Mouse (Mus musculus): ENCODE data around the gene Atp4b.
A peak's percentile ranks its signal among the peaks of the same experiment; 100 is the strongest.
"Not testable (repeated sequence)": the region's sequence is repeated elsewhere in the genome, so short reads cannot be mapped to it uniquely, and the experiment has no call there.

Atp4b gene

DNA sequence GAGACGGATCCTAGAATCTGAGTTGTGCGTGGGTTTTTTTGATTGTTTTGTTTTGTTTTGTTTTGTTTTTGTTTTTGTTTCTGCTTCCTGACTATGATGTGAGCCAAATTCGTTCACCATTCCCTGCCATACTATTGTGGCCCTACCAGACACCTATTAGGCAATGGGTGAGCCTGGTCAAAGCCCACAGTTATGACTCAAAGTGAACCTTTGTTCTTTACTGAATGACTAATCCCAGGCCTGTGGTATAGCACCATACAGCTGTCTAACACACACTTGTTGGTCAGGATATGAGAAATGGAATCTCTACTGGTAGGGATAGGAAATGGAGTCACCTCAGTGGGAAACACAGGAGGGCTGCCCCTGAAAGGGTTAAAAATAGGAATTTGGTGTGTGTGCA, 14.1 kb downstream of the Atp4b start:
- DNase-seq (ENCODE audit: low read depth) = no peak

- no peak for DNase-seq (ENCODE audit: low read depth)
These were observed 15.0 kb downstream of the Atp4b start for GRCm38 (mm10) chr8:13381630-13382029.

DNA sequence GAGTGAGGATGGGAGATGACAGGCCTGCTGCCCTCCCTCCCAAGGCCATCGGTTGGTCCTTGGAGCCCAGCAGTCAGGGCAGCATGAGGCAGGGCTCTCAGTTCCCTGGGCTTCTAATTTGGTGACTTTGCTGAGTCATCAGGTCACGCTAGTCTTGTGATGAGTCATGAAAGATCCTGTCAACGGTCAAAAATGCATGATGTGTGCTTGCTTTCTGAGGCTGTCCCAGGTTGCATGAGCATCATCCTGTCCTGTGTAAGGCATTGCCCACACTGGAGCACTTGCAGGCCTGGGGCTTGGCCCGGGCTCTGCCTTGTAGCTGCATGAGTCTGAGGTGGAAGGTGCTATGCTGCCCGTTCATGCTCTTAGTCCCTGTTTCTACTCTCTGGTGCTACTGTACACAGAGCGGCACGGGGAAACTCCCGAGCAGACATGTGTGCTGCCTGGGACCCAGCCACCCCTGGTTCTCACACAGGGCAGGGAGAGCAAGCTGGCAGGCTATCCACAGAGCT, 23.4 kb downstream of the Atp4b start:
- DNase-seq (ENCODE audit: low read depth) = peak; percentile 43

- peak; percentile 37 for DNase-seq (ENCODE audit: low read depth)
These were observed 34.8 kb downstream of the Atp4b start for GRCm38 (mm10) chr8:13361865-13362264.

- no peak for DNase-seq (ENCODE audit: low read depth)
These were observed 36.4 kb downstream of the Atp4b start for GRCm38 (mm10) chr8:13360213-13360612.

DNA sequence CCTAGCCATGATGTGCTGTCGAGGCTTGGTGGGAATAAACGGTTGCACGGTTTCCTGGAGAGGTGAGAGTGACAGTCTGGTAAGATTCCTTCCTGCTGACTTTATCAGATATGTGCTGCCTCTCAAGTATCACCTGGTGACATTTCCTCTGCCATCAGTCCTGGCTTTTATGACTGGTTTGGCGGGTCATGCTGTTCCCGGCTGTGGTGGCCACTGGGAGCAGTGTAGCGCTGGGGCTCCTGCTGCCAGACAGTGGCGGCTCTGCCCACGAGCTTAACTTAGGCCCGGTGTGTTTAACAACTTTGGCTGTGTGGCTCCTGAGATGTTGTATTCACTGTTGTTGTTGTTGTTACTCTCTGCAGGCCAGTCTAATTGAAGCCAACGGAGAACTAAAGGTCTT, 39.9 kb downstream of the Atp4b start:
- DNase-seq (ENCODE audit: low read depth) = no peak

DNA sequence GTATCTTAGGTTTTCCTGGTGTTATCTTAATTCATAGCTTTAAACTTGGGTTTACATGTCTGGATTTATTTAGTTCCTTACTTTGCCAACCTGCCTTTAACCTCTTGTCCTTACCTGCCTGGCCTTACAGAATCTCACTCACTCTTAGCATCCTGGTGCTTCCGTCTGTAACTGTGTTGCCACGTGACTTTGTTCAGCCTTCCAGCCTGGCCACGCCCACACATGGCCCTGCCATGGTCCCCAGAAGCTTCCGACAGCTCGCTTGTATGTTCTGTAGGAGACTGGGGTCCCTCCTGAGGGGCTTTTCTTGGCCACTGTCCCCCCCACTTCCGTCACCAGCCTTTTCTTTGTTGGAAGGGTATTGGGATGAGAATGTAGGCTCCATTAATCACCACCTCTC, 40.4 kb downstream of the Atp4b start:
- DNase-seq (ENCODE audit: low read depth) = no peak

GRCm38 (mm10) chr8:13353883-13354282, 42.7 kb downstream of the Atp4b start:
- no peak for DNase-seq (ENCODE audit: low read depth)

DNA sequence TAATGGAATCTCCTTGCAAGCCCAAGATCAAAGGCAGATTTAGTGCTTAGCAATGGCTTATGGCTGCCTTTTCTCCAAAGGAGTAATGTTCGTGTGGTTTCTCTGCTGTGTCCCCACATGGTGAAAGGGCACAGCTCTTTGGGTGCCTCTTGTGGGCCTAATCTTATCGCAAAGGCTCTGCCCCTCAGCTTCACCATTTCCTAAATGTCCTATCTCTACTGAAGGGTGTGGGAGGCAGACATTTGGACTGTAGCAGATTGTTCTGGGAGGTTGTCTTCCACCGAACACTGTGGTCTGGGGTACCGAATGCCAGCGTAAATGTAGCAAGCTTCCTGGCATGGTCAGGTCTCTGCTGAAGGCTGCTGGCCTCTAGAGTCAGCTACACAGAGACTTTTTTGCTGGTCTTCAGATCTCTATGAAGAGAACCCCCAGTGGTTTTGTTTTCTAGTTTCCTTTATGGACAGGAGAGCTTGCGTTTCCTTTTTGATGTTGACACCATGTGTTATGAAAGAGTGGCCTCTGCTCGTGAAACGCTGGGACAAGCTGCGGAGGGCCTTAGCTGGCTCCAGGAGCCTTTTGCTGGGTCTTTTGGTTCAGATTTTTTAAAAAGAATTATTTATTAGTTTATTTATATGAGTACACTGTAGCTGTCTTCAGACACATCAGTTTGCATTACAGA, 43.3 kb downstream of the Atp4b start:
- DNase-seq (ENCODE audit: low read depth) = no peak

DNA sequence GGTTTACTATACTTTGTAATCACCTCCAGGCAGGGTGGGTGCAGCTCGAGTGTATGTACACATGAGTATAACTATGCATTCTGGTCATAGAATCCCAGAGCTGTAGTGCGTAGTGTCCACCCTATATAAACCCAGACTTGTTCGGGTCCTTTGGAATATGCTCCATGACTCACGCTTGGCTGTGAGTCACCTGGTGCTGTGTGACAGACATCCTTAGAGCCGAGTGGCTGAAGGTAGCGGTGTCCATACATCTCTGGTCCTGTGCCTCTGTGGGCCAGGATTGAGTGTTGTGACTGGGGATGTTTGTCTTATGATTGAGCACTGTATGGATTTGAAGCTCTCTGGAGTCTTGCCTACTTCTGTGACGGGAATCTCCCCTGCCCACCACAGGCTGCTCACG, 44.0 kb downstream of the Atp4b start:
- DNase-seq (ENCODE audit: low read depth) = no peak

DNA sequence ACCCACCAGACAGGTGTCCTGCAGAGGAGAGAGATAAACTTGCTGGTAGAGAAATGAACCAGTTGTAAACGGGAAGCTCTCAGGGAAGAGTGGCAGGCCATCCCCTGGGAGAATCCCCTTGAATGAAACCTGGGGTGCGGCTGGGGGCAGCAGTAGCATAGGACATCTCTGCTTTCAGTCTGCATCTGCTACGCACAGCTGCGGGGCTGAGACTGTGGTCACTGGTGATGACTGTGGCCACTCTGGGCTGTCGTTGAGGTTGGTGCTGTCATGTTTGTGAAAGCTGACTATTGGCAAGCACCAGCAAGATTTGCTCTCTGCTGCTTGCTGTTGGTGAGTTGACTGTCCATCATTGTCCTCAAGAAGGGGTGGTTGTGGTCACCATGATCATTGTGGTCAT, 45.0 kb downstream of the Atp4b start:
- no peak for DNase-seq (ENCODE audit: low read depth)

- no peak for DNase-seq (ENCODE audit: low read depth)
These were observed 46.6 kb downstream of the Atp4b start for GRCm38 (mm10) chr8:13350052-13350451.

GRCm38 (mm10) chr8:13343134-13343533, 53.5 kb downstream of the Atp4b start:
- no peak for DNase-seq (ENCODE audit: low read depth)

DNA sequence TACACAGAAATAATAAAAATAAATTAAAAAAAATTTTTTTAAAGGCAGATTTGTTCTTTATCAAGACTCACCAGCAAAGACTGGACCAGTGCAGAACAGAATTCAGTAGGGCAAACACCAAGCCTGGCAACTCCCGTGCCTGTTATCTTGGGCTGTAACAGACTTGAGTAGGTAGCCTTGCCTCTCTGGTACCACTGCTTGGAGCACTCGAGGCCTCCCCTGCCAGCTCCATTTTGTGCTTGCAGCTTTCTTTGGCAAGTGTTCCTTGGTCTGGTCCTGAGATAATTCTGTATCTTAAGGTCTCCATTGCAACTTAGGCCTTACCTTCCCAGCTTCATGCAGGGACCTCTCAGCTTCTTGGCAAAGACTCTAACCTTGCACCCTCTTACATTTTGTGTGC, 54.3 kb downstream of the Atp4b start:
- DNase-seq (ENCODE audit: low read depth) = no peak

DNA sequence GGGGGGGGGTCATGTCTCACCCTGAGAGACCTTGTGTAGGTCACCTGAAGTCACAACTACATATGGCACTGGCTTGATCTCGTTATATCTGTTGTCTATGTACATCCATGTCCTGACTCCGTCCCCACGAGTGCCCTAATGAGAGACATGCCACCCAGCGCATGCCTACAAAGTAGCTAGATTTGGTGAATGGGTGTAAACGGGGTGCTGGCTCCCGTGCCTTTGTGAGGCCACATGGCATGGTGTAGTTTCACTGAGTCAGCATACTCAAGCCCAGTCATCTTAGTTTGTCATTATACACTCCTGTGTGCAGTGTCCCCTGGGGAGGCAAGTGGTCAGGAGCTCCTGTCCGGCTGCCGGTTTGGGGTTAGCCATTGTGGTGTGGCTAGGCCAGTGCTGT, 56.0 kb downstream of the Atp4b start:
- no peak for DNase-seq (ENCODE audit: low read depth)

GRCm38 (mm10) chr8:13339646-13339990, 57.0 kb downstream of the Atp4b start:
- no peak for DNase-seq (ENCODE audit: low read depth)

DNA sequence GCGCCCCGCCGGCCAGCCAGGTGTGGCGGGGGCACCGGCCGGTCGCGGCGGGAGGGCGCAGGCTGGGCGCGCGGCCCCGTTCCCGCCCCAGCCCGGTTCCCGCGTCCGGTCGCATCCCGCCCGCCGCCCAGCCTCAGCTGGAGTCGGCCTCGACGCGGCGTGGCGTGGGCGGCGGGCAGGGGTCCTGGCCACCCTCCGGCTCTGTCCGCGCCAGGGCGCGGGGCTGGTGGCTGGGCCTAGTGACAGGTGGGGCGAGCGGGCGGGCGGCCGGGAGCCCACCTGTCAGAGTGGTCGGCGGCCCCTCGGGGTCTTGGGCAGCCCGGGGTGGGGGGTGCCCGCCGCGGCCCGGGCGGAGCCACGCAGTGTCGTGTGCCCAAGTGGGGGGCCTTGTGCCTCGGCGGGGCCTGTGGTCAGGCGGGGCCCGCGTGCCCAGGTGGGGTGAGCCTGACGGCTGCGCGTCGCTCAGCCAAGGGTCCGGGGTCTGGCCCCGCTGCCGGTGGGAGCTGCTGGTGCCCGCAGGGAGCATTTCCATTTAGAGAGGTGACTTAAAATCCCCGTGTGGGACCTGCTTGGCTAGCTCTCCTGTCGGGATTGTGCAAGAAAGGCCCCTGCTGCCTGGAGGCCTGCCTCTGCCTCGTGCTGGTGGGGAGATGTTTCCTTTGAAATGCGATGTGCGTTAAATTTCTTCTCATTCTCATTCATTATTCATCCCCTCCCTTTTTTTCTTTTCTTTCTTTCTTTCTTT, 57.6 kb downstream of the Atp4b start:
- DNase-seq (ENCODE audit: low read depth) = peak; percentile 59

- peak; percentile 88 for DNase-seq (ENCODE audit: low read depth)
These were observed 58.3 kb downstream of the Atp4b start, which contains the start of gene Tfdp1 for GRCm38 (mm10) chr8:13338255-13338860. Gene Tfdp1 (plus strand): TSS chr8:13338751.

DNA sequence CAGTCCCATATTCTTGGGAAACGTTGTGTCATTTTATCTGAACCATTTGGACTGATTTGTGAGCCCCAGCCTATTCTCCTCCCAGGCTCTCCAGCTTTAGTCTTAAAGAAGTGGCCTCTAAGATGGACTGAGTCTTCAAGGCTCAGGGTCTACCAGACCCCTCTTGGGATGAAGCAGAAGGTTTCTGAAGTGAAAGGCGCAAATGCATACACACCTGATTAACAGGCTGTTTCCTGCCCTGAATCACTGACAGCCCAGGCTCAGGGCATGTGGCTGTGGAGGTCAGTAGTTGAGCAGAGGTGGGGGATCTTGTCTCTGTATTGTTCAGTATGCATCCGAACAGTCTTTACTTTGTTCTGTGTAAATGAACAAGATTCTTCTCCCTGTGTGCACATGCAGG, 58.9 kb downstream of the Atp4b start:
- DNase-seq (ENCODE audit: low read depth) = no peak

- DNase-seq (ENCODE audit: low read depth) = not testable (repeated sequence)
These were observed 59.4 kb downstream of the Atp4b start for GRCm38 (mm10) chr8:13337245-13337644.

All from induced T-regulatory cell, adult 2 months (primary cell).